Mouse (Mus musculus): ENCODE measurements around the gene Mgst2.

The Mgst2 gene

DNA sequence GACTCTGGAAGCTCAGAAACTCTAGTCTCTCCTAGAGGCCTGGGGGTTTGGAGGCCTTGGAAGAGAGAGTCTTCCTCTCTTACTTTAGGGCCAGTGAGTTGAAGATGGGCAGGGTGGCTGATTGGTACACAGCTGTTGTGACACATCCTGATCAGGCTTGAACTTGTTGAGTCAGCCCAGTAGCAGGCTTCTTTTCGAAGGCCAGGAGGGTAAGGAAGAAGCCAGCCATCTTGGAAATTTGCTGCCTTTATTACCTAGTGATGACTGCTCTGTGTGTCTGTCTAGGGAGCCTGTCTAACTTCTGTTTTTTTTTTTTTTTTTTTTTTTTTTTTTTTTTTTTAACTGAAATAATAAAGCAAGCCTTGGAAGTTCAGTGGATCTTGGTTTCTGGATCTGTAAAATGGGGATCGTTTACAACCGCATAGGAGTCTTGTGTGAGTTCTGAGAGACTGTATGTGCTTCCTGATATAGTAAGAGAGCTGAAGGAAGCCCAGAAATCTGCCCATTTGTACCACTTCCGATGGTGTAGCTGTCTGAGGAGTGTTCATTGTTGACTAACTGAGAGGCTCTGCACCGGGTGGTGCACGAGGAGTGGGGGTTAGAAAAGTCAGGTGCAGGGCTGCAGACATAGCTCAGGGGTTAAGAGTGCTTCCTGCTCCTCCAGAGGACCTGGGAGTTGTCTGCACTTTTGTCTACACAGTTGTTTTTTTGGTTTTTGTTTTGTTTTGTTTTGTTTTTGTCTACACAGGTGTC lies 5.7 kb upstream of the Mgst2 start:
- DNase-seq (ENCODE audit: low read depth), result peak; percentile 83

GRCm38 (mm10) chr3:51659415-51659814 lies 745 bp upstream of the Mgst2 start:
- no peak for DNase-seq (ENCODE audit: low read depth)

DNA sequence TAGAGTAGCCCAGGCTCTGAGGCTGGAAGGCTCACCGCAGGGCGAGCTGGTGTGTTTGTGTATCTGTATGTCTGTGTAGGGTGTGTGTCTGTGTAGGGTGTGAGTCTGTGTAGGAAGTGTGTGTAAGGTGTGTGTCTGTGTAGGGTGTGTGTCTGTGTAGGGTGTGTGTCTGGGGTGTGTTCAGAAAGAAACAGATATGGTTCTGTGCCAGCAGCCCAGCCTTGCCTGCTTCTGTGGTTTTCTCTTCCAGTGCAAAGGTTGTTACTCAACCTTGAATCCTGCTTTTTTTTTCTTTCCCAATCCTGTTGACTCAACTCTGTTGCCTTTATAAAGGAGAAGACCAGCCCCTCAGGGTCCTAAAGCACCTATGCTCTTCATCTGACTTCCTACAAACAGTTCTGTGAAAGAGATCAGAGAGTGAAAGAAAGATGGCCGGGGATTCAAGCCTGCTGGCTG lies 689 bp downstream of the Mgst2 start:
- peak; percentile 48 for DNase-seq (ENCODE audit: low read depth)

DNA sequence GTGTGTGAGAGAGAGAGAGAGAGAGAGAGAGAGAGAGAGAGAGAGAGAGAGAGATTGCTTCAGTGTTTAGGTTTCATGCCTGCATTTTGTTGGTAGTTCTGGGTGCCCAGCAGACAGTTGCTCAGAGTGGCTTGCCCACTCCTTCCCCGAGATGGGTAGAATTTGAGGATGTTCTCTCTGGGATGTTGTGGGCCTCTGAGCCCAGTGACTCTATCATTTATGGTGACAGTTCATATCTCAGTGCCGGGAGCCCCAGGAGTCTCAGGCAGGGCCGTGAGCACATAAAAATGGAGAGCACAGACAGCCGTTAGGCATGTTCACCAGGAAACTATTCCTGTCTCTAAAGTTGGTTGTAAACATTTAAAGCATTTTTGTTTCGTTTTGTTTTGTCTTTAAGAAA lies 1.2 kb downstream of the Mgst2 start:
- no peak for DNase-seq (ENCODE audit: low read depth)

- DNase-seq (ENCODE audit: low read depth), result peak; percentile 44
Observed at GRCm38 (mm10) chr3:51661880-51662550, 1.9 kb downstream of the Mgst2 start.

DNA sequence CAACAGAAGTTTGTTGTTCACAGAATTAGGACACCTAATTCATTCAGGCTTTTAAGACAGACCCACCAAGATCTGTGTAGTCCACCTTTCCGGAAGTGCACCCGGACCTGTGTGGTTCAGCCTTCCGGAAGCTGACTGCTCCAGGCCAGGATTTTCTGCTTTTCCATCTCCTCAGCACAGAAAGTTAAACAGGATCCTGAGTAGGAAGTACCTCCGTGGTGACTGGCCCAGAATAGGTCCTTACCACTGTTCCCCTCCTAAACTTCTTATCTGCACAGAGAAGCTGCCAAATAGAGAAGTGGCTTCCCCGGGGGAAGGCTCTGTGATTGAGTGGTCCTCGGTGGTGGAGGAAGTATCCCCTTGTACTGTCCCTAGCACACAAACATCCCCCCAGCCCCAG lies 2.4 kb downstream of the Mgst2 start:
- DNase-seq (ENCODE audit: low read depth), result peak; percentile 41

- DNase-seq (ENCODE audit: low read depth), result no peak
Observed at GRCm38 (mm10) chr3:51668607-51669006, 8.4 kb downstream of the Mgst2 start.

- no peak for DNase-seq (ENCODE audit: low read depth)
Observed at GRCm38 (mm10) chr3:51670414-51671070, 10.4 kb downstream of the Mgst2 start.

- DNase-seq (ENCODE audit: low read depth), result no peak
Observed at GRCm38 (mm10) chr3:51671071-51671469, 10.9 kb downstream of the Mgst2 start.

DNA sequence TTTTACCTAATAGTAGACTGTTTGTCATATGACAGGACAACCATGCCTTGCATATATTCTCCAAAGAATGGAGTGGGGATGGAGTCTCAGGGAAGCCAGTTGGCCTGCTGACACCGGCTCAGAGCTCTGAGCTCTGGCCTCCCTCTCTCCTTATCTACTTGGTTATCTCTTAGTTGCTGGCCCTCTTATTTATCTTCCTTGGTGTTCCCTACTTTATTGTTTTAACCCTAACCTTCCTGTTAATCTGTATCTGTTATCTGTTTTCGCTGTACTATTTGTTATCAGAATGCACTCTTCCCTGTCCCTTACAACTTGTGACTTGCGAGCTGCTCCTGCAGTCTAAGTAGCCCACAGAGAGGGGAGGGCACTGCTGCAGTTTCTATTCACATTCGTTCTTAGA lies 12.5 kb downstream of the Mgst2 start:
- DNase-seq (ENCODE audit: low read depth), result no peak

GRCm38 (mm10) chr3:51673408-51674086 lies 13.4 kb downstream of the Mgst2 start:
- DNase-seq (ENCODE audit: low read depth), result peak; percentile 46

GRCm38 (mm10) chr3:51674963-51675362 lies 14.8 kb downstream of the Mgst2 start:
- no peak for DNase-seq (ENCODE audit: low read depth)

- DNase-seq (ENCODE audit: low read depth), result no peak
Observed at GRCm38 (mm10) chr3:51685539-51685938, 25.4 kb downstream of the Mgst2 start.

GRCm38 (mm10) chr3:51686316-51686715 lies 26.2 kb downstream of the Mgst2 start:
- DNase-seq (ENCODE audit: low read depth), result no peak

- no peak for DNase-seq (ENCODE audit: low read depth)
Observed at GRCm38 (mm10) chr3:51686791-51687190, 26.6 kb downstream of the Mgst2 start.

DNA sequence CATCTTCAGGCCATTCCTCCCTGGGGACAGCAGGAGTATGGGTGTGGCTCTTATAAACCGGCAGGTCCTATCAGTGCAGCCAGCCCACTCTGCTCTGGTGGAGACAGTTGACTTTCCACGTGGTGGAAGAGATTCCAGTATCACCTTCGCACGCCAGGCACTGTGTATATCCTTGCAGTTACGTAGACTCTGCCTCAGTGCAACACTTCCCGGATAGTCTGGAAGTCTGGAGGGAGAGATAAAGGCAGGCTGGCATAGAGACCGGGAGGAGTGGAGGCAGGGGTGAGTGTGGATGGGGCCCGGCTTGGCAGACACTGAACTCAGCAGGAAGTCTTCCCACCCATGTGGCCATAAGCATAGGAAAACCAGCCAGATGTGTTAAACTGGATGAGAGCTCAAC lies 28.6 kb downstream of the Mgst2 start:
- no peak for DNase-seq (ENCODE audit: low read depth)

DNA sequence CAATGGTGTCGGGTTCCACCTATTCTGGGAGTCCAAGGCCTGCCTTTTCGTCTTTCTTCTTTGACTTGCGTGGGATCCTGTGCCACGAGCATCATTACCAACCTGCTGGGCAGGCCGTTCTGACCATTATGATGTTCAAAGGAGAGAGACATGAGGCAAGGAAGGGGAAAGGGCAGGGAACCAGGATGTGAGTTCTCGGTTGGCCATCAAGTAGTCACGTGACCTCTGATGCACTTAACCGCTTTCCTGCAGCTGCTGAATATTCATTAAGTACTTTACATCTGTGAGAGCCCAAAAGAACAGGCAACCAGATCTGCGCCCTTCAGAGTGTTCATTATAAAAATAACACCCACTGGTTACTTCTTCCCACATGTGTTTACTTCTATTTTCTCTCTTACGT lies 33.0 kb downstream of the Mgst2 start:
- DNase-seq (ENCODE audit: low read depth), result no peak

DNA sequence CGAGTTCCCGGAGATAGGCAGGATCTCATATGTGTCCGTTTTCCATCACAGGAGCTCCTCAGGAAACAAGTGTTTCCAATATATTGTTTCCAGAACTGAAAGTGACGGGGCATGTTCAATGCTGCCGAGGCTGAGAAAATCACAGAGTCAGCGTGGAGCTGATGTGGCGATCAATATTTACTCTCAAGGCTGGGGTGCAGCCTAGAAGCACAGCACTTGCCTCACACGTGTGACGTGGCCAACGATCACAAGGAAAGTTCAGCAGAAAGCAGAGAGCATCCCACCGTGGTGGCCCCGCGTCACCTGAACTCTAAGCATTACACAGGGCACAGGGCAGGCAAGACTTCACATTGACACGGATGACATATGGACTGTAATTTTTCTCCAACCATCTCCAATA lies 34.4 kb downstream of the Mgst2 start:
- no peak for DNase-seq (ENCODE audit: low read depth)

DNA sequence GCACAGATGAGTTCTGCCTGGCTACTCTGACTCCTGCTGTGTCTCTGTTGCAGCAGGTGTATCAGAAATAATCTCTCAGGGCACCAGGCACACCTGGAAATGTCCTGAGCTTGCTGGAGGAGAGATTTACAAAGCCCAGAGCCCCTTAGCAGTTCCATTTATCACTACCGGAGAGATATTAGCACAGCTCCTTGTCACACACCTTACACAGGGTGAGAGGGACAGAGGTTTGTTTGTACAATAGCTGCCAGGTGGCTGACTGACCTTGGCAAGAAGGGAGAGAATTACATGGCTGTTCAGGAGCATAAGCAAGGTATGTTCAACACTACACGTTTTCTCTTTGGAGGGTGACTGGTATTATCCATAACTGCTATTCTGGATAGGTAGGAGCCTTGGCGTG lies 35.6 kb downstream of the Mgst2 start:
- no peak for DNase-seq (ENCODE audit: low read depth)

- DNase-seq (ENCODE audit: low read depth), result no peak
Observed at GRCm38 (mm10) chr3:51697931-51698330, 37.8 kb downstream of the Mgst2 start.

DNA sequence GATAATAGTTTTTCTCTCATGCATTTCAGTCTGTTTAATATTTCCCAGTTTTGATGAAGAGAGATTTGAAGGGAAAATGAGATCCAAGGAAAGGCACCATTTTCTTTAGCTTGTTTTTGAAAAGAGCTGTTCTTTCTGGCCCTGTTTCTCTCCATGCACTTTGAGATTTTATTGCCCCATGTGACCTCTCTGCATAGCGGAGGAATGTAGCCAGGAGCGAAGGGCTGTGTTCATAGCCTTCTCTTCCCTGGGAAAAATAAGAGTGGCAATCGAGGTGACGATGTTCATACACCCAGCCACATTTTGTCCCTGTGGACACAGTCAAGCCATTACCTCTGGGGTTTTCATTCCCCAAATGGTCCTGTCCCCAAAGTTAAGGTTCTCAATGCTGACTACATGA lies 40.0 kb downstream of the Mgst2 start:
- DNase-seq (ENCODE audit: low read depth), result no peak

DNA sequence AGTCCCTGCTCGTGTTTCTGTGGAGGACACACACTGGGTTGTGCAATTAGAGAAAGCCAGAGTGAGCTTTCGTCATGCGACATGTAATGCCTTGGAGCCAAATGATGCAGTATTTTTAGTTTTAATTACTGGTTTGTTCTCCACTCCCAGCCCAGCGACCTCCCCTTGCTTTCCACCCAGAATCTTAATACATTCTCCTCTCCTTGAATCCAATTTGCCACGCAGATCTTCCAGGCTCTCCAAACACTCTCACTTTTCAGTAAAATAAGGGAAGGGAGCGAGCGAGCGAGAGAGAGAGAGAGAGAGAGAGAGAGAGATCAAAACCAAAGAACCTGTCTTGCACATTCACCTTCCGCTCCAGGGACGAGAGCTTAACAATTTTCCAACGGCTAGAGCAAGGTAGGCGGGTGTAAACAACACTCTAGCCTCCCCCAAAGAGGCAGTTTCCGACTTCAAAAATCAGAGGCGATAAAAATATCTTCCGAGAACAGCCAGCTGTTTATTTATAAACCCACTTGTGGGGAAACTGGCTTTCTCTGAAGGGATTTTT lies 40.6 kb downstream of the Mgst2 start:
- no peak for DNase-seq (ENCODE audit: low read depth)
